Mouse (Mus musculus): ENCODE measurements around the gene Sdccag8.
A peak's percentile ranks its signal among the peaks of the same experiment; 100 is the strongest.

The Sdccag8 gene

DNA sequence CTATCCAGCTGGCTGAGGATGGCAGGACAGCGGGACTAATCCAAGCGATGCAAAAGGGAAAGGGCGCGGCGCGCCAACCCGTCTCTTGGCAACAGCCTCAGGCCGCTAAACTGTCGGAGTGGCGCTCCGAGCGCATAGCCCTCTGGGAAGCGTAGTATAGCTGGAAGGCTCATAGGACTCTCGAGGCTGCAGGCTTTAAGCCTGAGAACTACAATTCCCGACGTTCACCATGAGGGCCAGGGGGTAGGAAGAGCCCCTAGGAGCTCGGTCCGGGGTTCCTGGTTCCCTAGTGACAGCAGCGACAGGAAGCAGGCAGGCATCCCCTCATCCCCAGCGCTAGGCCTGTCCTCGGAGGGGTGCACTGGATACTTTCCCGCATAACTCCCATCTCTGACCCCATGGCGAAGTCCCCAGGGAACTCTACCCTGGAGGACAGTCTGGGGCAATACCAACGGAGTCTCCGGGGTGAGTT lies at the start of gene Sdccag8:
TSS of gene Sdccag8 (plus strand) at position 70 of the 472 bp plus-strand sequence.
- DNase-seq, result peak; percentile 93

DNA sequence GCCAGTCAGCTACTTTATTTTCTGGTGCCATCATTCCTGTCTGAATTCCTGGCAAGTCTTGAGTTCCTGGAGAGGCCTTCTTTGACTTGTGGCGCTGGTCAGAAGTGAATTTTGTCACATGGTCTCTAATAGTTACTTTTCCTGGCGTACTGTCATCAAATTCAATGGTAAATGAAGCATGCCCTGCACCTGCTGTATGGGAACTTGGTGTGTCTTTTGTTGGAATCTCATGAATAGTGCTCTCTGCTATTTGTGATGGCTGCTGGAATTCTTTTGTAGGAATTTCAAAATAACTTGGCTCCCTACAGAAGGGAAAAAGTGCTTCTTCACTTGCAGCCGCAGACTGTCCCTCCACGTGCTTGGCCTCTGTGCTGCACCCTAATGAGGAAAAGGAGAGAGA lies 39.9 kb upstream of the Sdccag8 start:
- DNase-seq, result no peak

DNA sequence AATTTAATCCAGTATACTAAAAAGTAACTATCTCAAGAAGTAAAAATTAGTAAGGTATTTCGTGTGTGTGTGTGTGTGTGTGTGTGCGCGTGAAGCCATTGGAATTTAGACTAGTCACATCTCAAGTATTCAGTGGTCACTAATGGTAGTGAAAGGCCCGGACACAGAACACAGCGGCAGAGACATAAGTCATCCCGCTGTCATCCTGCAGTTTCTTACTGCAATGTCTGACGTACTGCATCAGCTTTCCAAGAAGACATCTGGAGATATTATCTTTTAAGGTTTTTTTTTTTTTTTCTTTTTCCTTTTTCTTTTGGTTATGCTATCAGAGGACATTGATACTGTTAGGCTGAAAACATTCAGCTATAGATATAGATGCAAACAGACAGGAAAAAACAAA lies 25.1 kb upstream of the Sdccag8 start:
- DNase-seq, result no peak

DNA sequence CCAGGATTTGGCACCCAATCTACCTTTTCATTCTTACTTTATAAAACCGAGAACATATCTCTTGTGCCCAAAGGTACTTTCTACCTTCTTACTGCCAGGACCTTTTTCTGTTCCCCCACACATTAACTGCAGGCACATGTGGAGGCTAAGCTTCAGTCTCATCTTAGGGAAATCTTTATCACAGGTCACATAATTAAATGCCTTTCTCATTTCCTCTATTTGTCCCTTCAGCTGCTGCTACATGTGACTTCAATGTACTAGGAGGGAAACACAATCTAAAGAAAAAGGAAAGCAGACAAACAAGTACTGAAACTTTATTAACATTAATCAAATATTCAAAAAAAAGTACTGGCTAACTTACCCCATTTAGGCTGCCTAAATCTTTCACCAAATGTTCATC lies 22.3 kb upstream of the Sdccag8 start:
- DNase-seq, result no peak

DNA sequence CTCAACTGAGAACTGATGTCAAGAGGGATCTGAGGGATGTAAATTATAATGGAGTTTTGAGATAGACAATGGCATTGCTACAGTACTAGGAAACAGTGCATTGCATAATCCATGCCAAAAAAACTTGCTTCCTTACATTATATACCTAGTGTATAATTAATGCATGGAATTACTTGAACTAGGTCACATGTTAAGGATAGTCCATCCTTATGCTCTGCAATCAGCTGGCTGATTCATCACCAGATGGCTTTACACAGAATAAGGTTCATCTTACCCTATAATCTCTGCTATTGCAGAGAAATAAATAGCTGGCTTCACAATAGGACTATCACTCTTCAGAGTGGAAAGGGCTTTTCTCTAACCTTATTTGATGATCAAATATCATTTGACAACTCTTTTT lies 15.8 kb upstream of the Sdccag8 start:
- DNase-seq, result no peak

DNA sequence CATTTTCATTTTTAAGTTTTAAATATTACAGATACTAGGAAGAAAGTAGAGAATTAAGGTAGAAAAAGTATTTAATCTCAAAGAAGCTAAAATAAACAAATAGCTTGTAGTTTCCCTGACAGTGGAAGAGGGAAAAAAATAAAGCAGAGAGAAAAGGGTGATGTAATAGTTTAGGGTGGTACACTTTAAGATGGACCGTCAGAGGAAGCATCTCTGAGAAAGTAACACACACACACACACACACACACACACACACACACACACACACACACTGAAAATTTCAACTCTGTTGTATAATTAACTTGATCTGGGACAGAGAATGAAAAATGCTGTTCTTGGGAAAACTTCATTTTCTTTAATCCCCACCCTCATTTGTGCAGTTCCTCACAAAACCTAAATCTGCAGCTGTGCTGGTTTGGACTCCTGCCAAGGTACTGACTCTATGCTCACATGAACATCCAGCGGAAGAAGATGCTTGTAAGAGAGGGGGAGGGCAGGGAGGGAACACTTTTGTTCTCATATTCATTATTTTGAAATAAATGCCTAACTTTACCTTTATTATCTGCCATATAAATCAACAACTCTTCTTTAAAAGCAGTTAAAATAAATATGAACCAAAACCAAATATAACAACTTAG lies 13.6 kb upstream of the Sdccag8 start:
- peak; percentile 52 for DNase-seq

DNA sequence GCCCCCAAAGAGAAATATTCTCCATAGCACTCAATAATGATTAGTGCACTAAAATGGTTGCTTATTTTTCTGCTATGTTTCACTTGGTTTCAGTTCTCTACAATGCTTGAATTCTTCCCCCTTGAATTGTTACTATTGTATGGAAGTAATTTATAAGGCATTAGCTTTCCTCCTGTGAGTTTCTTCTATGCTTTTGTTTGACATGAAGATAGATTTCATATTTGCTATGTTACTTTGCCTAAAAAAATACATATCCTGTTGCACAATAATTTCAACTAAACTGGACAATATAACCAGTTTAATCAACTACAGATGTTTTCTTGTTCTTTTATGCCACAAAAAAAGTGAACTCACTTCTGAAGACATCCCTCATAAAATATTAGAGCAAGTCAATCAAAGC lies 4.3 kb upstream of the Sdccag8 start:
- no peak for DNase-seq

DNA sequence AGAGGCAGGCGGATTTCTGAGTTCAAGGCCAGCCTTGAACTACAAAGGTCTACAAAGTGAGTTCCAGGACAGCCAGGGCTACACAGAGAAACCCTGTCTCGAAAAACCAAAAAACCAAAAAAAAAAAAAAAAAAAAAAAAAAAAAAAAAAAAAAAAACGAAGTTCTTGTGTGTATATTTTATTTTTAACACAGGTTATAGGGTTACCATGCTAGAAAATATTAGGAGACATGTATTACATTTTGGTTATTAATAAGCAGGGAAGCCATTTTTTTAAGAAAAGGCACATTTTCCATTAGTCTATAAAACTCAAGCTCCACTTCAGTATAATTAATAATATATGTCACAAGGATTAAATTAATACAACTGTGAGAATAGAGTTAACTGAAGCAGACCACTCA lies 2.6 kb upstream of the Sdccag8 start:
- DNase-seq, result no peak

DNA sequence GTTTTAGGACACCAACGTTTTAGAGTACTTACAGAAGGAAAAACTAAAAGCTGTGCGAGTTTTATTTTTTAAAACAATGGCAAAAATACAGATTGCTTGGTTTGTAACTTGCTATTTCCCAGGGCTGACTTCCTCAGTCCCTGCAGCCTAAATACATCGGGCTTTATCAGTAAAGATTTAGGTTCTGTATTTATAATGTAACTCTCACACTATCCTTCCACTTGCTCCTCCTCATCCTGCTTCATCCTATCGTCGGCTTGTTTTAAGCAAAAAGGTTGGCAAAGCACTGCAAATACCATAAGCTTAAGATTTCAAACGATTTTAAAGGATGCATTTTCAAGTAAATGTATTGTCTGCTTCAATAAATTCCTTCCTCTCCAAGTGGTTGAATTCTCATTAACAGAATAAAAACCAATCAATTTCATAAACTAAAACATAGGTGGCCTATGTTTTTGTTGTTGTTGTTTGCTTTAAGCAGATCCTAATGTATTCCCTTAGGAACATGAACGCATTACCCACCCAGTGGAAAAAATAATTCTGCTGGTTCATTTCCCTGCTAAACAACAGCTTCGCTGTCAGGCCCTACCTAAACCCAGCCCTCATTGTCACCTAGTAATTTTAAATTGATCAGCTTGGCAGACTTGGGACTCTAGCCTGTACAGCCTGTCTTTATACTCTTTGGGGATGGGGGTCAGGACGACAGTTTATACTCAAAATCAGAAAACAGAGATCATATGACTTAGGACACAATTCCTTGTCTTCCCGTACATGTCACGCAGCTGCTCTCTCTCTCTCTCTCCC lies 1.8 kb upstream of the Sdccag8 start:
- DNase-seq, result no peak

DNA sequence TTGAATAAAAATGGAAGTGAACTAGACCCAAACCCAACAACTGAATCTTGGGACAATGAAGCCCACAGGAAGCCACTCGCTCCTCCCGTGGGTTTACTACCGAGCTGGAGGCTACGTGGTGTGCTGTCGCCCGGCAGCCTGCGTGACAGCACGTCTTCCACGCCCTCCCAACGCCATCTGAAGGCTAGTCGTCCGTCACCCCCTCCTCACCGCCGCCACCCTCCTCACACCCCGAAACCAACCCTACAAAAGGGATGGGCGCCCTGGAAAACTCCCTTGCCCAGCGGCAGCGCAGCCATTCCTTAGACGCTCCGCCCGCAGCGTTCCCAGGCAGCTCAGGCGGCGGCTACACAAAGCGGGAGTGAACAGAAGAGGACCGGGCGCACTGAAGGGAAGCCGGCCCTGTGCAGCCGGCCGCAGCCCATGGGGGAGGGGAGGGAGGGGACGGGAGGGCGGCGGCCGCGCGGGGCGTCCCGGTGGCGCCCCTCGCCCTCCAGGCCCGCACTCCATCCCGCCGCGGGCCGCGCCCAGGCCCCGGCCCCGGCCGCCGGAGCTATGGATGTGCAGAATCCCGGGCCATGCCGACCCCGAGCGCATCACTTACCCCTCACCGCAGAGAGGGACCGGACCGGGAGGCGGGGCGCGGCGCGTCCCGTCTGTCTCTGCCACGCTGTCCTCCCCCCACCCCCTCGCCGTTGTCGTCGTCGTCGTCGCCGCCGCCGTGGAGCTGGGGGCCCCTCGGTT lies 996 bp upstream of the Sdccag8 start:
- DNase-seq, result peak; percentile 71

DNA sequence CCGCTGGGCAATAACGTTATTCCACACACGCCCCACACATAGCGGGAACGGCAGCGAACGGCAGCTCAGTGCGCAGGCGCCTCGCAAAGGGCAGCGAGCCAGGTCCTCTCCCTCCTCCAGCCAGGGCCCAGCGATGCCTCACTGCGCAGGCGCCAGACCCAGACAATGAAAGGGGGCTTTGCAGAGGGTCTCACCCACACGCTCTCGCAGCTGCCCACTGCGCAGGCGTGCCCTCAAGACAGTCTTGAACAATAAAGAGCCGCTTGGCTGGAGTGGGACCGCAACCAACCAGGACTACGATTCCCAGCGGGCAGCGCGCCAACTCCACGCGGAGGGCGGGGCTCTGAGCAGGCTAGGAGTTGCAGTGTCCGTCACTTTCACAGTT lies 432 bp upstream of the Sdccag8 start, which contains the start of gene Cep170:
TSS of gene Cep170 (minus strand) at position 32 of the 385 bp plus-strand sequence.
- peak; percentile 99 for DNase-seq

DNA sequence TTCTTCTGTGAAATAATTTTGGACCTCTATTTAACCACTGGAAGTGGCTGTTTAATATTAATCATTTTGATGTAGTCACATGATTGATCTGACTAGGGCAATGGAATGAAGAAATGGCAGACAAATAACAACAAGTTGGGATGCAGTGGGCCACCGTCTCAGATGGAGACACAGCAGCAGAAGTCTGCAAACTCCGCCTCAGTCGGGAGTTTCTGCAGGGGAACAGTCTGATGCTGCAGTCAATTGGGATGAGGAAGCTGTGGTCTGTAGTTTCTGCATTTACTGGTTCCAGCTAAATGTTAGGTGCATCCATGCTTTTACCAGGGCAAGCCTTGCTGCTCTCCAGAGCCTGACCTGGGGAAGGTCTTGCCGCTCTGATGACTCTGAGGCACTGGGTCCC lies 2.3 kb downstream of the Sdccag8 start:
- no peak for DNase-seq

DNA sequence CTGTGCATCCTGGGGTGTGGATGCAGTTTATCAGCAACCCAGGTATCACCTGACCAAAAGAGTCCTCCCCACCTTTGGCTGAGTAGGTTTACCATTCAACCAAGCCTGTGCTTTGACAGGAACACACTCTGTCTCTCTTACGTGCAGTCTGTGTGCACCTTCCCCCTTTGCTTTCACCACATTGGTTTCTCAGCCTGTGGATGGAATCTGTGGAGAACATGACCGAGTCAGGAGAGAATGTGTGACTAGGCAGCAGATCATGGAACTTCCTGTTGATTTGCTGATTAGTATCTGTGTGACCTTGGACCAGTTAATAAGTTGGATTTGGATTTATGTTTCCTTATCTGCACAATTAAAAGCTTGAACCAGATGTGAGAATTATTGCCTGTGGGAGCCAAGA lies 3.7 kb downstream of the Sdccag8 start:
- no peak for DNase-seq

DNA sequence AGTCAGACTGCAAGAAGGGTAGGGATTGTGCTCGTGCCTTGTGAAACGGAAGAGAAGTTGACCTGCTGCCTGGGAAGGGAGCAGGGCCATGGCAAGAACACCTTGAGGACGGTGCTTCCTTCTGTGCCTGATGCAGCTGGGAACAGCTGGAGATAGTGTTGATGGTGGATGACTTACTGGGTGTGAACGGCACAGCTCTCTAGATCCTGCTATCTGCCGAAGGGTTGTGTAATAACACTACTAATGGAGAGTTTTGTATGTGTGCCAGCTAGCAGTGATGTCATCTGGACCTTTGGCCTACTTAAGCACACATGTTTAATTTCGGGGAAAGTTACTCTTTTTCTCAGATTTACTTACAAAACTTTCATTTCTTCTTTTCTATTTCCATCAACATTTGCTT lies 4.3 kb downstream of the Sdccag8 start:
- DNase-seq, result no peak

DNA sequence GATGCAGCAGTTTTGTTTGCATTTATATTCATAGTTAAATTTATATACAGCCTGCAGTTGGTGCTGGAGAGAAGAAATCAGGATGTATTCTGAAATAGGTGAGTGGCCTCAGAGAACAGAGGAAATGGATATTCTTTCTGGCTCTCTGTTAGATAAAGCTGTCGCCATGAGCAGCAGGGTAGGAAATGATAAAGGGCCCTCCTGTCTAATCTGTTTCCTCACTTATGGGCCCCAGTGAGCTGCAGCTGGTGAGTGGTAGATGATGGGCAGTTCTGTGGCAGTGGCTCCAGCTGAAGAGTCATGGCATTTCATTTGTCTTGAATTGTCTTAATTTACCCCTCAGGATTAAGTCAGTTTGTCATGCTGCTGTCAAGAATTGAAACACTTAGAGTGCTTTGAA lies 7.5 kb downstream of the Sdccag8 start:
- no peak for DNase-seq

DNA sequence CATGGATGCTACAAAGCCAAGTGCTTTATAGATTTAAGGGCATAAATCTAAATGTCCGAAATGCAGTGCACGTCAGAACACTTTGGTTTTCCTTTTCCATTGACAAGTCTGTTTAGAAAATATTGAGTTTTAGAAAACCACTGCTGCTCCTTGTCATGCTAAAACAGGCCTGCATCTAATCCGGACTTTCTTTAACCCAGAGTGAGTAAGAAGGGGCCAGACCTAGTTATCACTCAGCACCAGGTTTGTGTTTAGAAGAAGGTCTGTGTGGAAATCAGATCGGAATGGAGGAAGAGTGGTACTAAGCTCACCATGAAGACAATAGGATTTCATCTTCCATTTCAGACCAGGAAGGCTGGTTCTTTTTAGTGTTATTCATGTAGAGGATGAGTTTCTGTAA lies 8.5 kb downstream of the Sdccag8 start:
- no peak for DNase-seq

DNA sequence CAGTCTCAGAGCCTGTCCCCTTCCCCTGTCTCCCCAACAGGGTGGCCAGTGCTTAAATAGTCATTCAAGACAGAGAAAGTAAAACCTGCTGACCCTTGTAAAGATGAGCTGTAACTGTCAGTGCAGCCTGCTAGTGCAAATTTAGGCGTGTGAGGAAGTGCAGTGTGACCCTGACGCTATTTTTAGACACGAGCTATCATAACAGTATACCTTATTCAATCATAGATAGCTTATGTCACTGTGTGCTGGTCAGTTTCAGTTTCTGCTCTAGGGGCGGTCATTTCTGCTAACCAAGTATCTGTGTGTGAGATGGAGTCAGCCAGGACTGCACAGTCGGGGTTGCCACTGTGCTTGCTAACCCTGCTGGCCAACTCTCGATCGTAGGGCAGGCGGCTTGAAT lies 9.4 kb downstream of the Sdccag8 start:
- DNase-seq, result no peak

DNA sequence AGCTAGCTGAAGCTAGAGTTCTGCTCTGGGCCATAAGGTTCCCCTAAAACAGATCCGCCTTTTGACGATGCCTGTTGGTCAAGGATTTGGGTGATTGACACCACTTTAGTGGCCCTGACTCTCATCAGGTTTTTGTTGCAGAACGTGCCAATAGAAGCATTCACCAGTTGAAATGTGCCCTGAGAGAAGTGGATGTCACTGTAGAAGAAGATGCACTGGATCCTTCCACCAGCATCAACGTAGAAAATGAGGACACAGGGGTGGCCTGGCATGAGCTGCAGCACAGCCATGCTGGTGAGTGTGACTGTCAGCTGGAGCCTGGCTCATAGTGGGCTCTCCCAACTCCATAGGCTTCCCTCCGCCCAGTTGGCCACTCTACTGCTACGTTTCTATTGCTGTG lies 10.2 kb downstream of the Sdccag8 start:
- no peak for DNase-seq

DNA sequence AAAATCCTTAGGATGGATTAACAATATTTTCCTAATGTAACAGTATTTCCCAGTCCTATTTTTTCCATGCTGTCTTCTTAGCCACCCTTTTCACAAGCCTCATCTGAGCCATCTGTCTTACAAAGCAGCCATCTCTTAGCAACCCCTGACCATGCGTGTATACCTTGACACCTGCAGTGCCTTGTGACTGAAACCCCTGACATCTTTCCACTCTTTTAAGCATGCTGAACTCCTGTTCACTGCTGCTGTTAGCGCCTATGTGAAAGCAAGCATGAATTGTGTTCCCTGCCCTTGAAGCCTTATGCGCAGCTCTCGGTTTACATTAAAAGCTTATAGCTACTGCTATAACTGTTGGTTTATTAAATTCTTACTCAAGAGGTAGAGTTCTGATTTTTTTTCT lies 10.6 kb downstream of the Sdccag8 start:
- no peak for DNase-seq

DNA sequence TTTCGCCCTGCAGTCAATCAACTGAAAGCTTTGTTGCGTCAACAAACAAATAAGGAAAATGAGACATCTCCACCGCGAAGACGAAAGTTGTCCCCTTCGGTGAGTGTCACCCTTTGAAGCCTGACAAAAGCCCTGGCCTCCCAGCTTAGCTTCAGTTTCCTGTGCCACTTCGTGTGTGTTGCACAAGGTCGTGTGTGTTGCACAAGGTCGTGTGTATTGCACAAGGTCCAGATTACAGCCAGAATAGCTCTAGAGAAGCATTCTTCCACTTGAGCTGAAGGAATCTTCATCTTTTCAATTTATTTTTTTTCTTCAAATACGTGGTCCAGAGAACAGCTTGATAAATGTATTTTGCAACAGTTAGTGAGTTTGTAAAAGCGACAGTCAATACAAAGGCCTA lies 11.7 kb downstream of the Sdccag8 start:
- DNase-seq, result no peak

DNA sequence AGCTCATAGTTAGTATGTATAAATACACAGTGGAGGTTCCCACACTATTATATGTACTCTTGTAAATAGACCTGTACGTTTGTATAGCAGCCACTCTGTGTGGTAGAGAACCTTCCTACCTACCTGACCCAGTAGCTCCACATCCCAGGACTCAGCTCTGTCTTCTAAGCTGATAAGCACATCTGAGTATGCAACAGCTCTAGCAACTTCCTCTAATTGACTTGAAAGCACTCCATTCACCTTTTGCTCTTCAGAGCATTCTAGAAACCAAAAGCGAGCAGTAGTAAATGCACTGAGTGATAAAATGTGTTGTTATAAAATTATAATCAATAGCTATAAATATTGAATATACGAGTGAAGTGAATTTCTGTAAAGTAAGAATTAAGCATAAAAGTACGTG lies 12.5 kb downstream of the Sdccag8 start:
- no peak for DNase-seq

DNA sequence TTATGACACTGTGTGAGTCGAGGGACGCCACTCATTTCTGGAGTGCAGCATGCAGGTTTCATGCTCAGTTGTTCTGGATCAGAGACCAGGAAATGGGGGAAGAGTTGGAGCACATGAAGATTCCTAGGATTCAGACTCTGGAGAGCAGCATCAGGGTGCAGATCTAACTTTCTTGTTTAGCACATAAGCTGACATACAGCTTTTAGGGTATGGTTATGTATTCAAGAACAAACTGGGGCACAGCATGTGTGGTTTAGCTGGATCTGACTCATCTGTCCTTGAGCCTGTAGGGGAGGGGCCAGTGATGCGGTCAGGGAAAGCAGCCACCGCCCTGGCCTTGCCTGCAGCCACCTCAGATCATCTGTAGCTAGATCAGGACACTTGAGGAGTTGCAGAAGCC lies 12.9 kb downstream of the Sdccag8 start:
- DNase-seq, result no peak

DNA sequence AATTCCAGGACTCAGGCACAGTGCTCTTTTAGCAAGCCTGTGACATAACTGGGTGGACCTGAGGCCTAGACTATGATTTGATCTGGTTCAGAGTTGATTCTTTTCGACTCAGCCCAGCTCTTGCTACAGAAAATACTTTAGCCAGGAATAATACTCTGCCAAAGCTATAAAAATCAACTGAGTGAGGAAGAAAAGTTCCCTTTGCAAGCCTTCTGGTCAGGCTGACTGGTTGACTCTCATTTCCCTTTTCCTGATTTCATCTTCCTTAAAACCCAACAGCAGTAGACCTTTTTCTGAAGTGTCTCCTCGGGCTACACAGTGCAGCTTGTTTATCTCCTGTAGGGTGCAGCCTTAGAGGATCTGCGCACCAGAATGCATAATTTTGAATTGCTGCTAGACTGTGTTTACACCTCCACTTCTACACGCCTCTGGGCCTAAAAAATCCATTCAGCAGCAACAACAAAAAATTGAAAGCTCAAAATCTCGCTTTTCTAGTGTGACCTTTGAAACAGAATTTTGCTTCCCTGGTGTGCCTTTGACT lies 13.6 kb downstream of the Sdccag8 start:
- DNase-seq, result no peak

DNA sequence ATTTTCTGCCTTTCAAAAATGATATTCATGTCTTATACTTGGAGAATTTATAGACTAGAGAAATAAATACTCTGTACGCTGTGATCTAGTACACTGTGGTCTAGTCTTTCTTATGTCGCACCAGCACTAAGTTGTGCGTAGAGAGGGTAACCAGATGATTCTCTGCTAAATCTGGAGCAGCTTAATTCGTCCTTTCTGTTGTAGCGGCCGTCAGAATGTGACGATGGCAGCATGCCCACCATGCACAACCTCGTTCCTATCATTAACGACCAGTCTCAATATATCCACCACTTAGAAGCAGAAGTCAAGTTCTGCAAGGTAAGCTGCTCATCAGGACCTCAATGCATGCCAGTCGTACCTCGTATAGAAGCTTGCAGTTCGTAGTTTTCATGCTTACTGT lies 14.2 kb downstream of the Sdccag8 start:
- DNase-seq, result no peak
